Mouse (Mus musculus) embryonic fibroblast, embryonic 13.5 days (primary cell): Measurements from ENCODE around the gene Gtf3c3. TPM values are rescaled to one million over a fixed set of nuclear protein-coding genes. Genes with fewer than 3 reads are reported as not detected.

Source experiments
- H3K27ac ChIP-seq: 2 replicates; pipeline ENCODE4 v1.5.1; 2012; ENCODE audit warnings: low read length, control low read depth, inconsistent platforms; ENCODE audit not compliant: insufficient read depth
- H3K4me1 ChIP-seq: 2 replicates; pipeline ENCODE4 v1.6.1; 2011; ENCODE audit warnings: low read length; ENCODE audit not compliant: control insufficient read depth, insufficient read depth
- H3K4me3 ChIP-seq: 2 replicates; pipeline ENCODE4 v1.5.1; 2011; ENCODE audit warnings: mild to moderate bottlenecking, control low read depth, low read length; ENCODE audit not compliant: insufficient read depth
- CTCF ChIP-seq: IDR thresholded peaks from 2 replicates; pipeline ENCODE4 v1.5.1; 2011; ENCODE audit warnings: mild to moderate bottlenecking, control low read depth, low read length, moderate library complexity, borderline replicate concordance; ENCODE audit not compliant: insufficient read depth
- POLR2A ChIP-seq: IDR thresholded peaks from 2 replicates; pipeline ENCODE4 v1.6.1; 2011; ENCODE audit warnings: low read depth, mild to moderate bottlenecking, control low read depth, low read length, moderate library complexity
- polyA plus RNA-seq: library from polyadenylated mRNA; stranded (reverse); fragments of >200 nt; gene quantifications from 2 replicates; pipeline ENCODE4 v1.2.4, GENCODE M21; 2011; ENCODE audit warnings: low read depth; ENCODE audit not compliant: missing spikeins, insufficient read length

Gene Gtf3c3
- 29.5 and 31.4 TPM in 2 replicates for polyA plus RNA-seq

DNA sequence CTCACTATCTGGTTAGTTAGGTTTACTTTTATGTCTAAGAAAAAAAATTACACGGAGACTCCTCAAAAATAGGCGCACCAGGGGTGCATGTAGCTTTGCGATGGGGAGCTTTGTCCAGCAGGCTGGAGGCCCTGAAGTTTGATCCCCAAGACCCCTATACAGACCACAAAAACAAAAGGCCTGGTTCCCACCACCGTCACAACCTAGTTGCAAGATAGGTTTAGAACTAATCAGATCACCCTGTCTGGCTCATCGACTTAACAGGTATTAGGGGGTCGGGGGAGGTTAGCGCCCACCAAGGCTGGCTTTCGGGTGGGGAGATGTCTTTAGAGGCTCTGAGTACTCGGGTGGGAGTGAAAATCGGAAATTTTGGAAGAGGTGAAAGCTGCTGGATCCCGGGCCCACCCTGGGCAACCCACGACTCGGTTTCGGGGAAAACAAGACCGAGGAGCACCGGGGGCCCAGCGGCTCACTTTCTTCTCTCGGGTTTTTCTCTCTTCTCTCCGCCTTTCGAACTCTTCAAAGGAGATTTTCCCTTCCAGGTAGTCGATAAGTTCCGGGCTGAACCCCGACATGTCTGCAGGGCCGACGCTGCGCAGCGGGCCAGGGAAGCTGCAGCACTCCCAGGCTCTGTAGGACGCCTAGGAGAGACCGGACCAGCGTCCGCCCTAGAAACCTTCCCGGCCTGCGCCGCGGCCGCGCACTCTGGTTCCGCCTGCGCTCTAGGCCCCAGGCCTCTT is at the start of gene Gtf3c3:
Gtf3c3 (minus strand) TSS at position 632 of the 740 bp plus-strand sequence.
- Histone ChIP-seq H3K4me1 (no peaks in the 10 kb centered on the region), H3K27ac (no peak within 1 kb of the TSS)
- TF ChIP-seq CTCF (no peak), POLR2A (peak; percentile 87)

DNA sequence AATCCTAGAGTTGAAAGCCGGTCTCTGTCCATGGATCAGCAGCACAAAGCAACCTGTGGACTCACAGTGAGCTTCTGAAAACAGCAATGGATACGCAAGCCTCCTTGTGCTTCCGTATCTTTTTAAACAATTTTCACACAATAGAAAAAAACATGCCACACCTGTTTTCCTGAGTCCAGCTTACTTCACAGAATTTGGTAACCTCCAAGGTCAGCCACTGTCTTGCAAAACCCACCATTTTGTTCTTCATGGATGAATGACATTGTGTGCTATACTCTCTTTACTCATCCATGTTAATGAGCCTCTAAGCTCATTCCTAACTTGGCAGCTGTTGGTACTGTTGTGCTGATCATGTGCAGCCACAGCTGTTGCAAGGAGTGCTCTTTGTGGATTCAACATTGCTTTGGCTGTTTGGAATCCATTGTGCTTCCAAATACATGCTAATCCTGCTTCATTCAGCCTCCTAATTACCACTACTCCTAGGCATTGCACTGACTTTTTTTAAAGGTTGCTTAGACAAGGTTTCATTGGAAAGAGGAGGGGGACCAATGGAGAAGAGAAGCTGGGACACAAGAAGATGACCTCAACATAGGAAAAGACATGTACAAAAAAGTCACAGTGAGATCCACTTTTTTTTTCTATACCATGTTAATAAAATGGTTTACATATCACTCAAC is 46.1 kb upstream of the Gtf3c3 start:
- no peaks in the 10 kb centered on the region for H3K4me1 ChIP-seq
- no peak overlapping the region for H3K27ac ChIP-seq
- TF ChIP-seq CTCF (no peak), POLR2A (no peak)
- no peak overlapping the region for H3K4me3 ChIP-seq

More for the DNA sequence above, at the start of gene Gtf3c3:
- H3K4me3 ChIP-seq: peak within 1 kb of the TSS; percentile 93

DNA sequence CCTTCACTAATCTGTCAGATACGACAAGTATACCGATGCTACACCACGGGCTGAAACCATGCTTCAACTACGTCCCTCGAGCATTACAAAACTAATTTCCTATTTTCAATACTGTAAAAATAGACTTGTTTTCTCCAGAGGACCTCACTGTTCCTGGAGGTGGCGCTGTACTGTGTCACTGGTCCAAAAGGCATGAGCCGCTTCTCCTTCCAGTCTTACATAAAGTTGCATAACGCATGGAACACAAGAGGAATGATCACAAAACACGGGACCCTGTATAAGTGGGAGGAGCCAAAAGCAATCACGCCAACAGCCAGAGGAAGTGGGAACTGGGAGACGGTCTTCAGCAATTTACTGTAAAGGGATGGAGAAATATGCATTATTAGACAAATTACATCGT is 41.7 kb upstream of the Gtf3c3 start:
- TF ChIP-seq POLR2A (no peak), CTCF (no peak)
- Histone ChIP-seq H3K4me3 (no peak overlapping the region), H3K4me1 (no peaks in the 10 kb centered on the region), H3K27ac (no peak overlapping the region)

DNA sequence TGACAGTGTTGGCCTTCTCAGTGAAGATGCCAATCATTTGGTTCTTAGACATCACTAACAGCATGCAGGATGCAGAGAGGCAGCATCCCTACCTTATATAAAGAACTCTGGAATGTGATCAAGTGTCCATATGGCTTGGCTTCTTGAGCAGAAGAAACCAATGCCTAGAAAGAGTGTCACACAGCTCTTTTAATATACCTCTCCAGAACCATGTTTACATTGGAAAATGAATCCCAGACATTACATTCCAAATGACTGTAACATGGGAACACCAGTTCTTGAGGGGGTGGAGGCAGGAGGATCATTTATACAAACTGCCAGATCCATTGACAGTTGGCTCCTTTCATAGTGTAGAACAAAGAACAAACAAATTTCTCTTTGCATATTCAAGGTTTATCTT is 29.9 kb upstream of the Gtf3c3 start:
- H3K27ac ChIP-seq: no peak overlapping the region
- TF ChIP-seq CTCF (no peak), POLR2A (no peak)
- H3K4me1 ChIP-seq: no peaks in the 10 kb centered on the region; the same call in 1 of the 2 replicates
- H3K4me3 ChIP-seq: no peak overlapping the region

DNA sequence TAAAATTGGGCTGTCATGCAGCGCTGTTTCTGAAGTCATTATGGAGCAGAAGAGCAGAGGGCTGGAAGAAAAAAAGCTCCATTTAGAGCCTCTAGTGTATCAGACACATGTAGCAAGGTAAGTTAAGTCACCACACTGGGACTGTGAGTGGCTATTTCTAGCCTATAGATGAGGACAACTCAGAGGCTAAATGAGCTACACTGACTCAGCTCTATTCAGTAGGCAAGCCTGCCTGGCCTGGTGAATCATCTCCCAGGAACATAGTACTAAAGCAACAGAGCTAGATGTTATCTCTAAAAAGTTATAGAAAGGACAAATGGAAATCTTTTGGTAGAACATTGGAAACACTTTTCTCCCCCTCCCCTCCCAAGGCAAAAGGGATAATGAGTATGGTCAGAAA is 28.6 kb upstream of the Gtf3c3 start:
- TF ChIP-seq CTCF (no peak), POLR2A (no peak)

DNA sequence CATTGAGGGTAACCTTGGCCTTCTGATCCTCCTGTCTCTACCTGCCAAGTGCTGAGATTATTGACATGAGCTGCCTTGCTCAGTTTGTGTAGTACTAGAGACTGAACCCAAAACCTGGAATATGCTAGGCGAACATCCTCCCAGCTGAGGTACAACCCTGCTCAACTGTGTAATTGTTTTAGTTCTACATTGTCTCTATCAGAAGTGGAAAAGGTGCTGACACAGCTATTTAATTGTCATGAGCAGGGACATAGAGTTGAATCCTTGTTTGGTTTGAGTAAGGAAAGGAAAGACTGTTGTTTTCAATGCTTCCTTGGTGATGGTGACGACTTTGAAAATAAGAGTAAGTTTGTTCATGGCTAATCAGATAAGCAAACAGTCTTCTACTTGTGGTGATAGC is 13.3 kb upstream of the Gtf3c3 start:
- Histone ChIP-seq H3K4me3 (no peak overlapping the region), H3K27ac (no peak overlapping the region), H3K4me1 (no peaks in the 10 kb centered on the region)
- no peak for TF ChIP-seq CTCF
- TF ChIP-seq POLR2A: no peak

More for the DNA sequence above, 28.6 kb upstream of the Gtf3c3 start:
- H3K4me1 ChIP-seq: no peaks in the 10 kb centered on the region; the same call in 1 of the 2 replicates
- no peak overlapping the region for H3K27ac ChIP-seq
- no peak overlapping the region for H3K4me3 ChIP-seq

DNA sequence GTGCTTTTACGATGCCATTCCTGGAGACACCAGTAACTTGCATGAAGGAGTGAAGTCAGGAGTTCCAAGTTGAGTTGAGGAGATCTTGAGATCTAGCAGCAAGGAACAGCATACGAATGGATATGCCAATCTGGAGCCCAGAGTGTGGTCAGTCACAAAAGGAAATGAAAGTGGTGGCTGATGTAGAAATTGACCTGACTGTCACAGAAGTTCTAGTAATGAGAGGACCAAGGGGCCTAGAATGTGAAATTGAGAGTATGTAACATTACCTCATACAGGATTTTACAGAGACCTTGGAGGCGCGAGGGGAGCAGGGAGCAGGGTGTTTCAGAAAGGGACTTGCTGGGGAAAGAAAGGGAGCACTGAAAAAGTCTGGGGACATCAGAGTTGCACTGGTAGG is 10.1 kb upstream of the Gtf3c3 start:
- Histone ChIP-seq H3K27ac (no peak overlapping the region), H3K4me1 (no peaks in the 10 kb centered on the region), H3K4me3 (no peak overlapping the region)
- TF ChIP-seq POLR2A (no peak), CTCF (no peak)

DNA sequence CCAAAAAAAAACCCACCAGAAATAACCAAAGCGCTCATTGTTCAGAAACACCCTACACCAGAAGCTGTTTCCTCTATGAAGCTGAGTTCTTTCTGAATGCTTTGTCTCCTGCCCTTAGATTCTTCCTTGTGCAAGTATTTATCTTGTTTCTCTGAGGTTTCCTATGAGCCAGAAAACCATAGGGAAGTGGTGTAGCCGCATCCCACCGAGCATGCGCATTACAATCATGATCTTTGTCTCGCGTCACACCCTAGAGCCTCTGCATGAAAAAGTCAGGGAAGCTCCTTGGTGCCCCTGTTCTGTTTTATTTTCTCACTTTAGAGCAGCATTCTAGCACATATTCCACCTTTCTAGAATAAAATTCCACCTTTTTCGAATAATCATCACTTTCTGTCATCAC is 4.9 kb upstream of the Gtf3c3 start:
- TF ChIP-seq CTCF (no peak), POLR2A (no peak)
- H3K4me1 ChIP-seq: no peaks in the 10 kb centered on the region
- no peak overlapping the region for H3K4me3 ChIP-seq
- no peak overlapping the region for H3K27ac ChIP-seq

DNA sequence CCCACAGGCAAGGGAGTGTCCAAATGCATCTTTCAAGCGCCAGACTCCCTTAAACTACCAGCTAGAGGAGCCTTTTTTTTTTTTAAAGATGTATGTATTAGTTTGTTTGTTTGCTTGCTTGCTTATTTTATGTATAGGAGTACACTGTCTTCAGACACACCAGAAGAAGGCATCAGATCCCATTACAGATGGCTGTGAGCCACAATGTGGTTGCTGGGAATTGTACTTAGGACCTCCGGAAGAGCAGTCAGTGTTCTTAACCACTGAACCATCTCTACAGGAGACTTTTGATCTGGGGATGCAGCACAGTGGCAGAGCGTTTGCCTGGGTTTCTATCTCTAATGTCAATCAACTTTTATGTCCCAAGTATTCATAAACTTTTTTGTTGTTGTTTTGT is 307 bp upstream of the Gtf3c3 start:
- H3K27ac ChIP-seq: no peak overlapping the region
- no peaks in the 10 kb centered on the region for H3K4me1 ChIP-seq
- no peak for TF ChIP-seq CTCF
- TF ChIP-seq POLR2A: no peak
- peak overlapping the region; percentile 93; the same call in 1 of the 2 replicates for H3K4me3 ChIP-seq

DNA sequence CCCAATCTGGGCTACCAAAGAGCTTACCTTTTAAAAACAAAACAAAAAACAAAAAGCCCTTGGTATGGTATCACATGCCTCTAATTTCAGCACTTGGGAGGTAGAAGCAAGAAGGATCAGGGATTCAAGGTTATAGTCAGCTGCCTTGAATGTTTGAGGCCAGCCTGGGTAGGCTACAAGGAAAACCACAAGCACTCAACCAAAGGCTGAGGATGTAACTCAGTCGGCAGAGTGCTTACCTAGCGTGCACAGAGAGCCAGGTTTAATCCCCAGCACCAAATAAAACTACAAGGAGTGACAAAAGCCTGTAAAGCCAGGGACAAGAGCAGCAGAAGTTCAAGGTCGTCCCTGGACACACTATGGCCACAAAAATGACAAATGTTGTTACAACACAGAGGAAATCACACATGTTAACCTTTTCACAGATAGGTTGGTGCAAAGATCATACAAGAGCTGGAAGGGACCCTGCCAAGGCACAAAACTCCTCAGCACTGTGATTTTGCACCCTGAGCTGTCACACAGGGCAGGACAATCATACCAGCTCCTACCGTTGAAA is 16.5 kb downstream of the Gtf3c3 start:
- TF ChIP-seq POLR2A (no peak), CTCF (no peak)
- Histone ChIP-seq H3K4me1 (no peaks in the 10 kb centered on the region), H3K4me3 (no peak overlapping the region), H3K27ac (no peak overlapping the region)
